Mouse (Mus musculus): ENCODE data around the gene B3gat1.

Gene B3gat1

DNA sequence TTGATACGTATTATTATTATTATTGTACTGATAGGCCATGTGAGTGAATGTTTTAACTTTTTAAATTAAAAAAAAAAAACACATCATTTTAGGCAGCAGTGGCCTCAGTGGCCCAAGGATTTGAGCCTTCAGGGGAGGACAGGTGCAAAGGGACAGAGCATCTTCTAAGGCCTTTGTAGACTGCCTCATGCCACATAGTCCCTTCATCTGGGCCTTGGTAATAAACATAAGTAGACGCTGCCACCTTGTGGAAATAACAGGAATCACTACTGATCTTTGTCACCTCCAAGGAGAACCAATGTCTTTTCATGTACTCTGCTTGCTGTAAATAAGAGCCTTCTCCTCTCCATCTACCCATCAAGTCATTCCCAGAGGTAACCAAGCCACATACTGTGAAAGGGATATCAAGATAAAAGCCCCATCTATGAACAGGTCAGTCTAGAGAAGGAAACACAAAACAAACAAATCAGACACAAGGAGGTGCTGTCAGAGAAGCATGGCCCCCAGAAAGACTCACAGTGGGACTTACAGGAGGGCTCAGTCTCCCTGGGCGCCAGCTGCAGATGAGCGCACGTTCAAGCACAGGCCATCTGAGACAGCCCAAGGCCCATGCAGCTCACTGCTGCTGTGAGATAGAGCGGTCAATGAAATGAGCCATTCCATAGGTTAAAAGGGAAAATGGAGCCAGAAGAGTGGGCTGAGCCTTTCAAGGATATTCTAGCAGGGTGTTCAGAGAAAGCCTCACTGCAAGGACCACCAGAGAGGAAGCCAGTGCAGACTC is 42.8 kb downstream of the B3gat1 start:
- DNase-seq: peak in 1 of 2 experiments; percentile 66

DNA sequence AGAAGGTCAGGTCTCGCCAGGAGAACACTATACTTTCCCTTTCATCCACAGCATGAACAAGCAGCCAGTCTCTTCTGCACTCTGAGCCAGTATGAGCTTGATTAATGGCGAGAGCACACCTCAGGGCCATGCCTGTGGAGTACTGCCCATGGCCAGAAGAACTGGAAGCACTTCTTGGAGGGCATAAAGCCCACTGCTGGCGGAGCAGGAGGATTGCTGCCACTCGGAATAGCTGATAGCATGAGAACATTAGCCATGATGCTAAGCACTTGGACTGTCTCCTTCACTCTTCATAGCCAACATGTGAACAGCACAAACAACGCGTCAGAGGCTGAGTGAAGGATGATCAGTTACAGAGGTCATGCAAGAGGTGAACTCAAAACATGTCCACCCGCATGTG is 44.9 kb downstream of the B3gat1 start:
- peak in 1 of 2 experiments; percentile 45 for DNase-seq

DNA sequence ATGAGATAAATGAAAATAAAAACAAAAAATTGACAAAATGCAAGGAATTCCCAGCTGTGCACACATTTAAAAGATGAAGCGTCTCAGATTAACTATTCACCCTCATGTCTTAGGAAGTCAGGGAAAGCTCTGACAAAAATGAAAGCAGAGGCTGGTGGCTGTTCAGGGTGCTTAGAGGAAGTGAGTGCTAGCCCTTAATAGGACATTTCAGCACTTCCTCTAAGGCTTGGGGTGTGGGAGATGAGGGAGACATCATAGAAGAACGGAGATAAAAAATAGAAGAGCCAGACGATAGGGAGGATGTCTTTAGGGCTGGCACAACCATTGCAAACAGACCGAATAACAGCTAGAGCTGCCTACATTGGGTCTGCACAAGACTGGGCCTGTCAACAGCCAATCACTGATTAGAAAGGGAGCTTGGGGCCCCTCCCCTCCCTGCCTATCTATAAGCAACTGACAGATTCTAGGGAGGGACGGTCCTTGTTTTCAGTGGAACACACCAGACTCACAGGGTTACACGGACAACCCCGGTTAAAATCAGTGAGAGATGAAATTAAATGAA is 50.0 kb downstream of the B3gat1 start:
- DNase-seq: no peak

DNA sequence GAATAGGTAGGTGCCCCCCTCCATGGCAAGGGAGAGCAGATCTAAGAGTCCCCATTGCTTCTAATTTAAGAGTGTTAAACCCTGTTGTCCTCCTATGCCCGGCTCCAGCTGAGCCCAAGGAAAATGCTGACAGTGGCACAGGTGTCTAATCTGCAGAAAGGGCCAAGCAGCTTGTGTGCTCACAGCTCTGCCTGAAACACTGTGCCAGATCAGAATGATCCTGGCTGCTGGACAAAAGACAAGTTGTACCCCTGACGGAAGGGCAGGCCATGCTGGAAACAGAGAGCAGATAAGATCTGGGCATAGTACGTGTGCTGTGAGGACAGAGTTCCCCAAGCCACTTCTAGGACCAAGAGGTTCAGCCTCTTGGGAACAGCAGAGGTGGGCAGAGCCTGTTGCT is 59.3 kb downstream of the B3gat1 start:
- peak in 1 of 2 experiments; percentile 52 for DNase-seq

DNA sequence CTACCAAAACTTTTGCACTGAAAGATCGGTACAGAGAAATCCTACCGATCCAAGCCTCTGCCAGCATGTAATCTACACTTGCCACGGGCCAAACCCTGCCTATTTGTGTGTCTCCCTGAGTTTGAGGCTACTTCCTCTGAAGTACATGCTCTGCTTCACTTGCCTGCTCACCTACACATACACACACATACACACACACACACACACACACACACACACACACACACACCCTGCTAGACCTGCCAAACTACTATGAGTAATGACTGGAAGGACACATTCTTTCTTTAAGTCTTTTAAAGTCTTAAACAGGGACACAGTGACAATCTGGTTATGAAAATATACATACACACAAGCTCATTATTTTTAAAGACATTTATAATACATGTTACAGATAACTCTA is 64.7 kb downstream of the B3gat1 start:
- DNase-seq: peak in 1 of 2 experiments; percentile 20

DNA sequence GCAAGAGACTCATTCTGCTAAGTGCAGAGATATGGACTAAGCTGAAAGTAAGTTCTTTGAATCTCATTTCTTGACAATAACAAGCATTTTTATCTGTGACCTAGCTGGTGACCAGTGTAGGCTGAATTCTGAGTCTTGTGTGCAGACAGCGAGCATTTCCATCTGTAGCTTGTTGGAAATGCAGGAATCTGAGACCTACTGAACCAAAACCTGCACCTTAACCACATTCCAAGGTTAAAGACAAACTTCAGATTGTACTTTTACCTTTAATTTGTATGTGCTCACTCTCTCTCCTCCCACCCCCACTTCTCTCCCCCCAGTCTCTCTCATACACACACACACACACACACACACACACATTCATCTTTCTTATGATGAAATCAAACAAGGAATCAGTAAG is 65.2 kb downstream of the B3gat1 start:
- DNase-seq: peak; percentile 32 to 58

DNA sequence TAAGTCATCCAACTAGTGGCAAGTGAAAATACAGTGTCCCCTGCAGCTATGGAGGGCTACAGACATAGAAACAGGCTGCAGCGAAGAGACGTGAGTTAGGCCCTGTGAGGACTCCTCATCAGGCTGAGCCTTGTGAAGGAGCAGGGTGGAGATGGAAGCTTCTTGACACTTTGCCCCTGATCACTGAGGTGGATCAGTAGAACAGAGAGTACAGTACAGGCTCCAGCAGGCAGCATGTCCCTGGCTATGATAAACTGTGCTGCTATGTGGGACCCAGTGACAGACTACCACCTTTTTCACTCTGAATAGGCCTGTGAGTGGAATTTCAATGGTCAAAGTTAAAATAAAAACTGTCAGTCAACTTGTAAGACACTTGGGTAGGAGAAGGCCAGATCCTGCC is 66.8 kb downstream of the B3gat1 start:
- peak; percentile 63 to 88 for DNase-seq

DNA sequence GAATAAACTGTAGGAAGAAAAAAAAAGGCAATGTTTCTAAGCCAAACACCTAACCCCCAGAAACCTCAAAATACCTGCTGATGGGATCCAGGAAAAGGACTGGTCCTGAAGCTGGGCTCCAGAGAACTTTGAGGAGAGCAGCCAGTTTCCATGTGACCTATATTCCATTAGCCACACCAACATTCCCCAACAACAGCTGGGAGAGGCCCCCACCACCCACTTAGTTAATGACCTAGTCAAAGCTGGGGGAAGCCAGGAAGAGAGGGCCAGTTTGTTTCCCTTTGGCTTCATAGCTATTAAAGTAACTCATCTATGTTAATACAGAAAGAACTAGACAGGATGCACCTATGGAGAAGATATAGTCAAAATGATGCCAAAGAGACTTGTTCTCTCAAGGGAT is 70.8 kb downstream of the B3gat1 start:
- DNase-seq: no peak

DNA sequence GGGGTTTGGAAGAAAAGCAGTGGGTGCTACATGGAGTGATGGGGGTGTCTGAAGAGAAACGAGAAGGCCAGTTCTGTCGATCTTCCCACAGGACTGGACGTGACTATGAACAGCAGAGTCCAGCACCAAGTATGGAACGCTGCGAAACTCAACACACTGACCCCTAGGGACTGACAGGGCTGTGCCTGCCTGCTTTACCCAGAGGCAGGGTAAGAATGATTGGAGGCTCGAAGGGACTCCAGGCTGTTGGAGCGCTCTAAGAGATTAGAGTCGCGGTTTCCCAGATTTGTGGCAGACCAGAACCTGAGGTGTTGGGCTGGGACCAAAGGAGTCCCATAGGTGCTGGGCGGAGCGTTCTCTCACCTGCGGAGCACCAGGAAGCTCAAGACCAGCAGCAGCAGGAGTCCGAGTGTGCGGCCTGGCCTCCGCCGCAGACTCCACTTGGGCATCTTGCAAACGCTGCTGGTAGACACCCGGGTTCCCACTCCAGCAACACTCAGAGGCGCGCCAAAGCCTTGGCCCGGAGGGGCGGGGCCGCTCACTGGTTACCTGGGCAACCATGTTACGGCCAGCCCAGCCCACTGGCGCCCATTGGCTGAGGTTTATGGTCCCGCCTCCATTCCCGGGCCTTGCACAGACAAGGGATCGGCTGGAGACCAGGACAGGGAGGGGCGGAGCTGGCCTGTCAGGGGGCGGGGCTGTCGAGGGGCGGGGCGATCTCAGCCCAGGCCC is 72.6 kb downstream of the B3gat1 start, which contains the start of gene Glb1l2:
Glb1l2 (minus strand) TSS at position 534 of the 732 bp plus-strand sequence.
- peak; percentile 97 to 99 for DNase-seq

DNA sequence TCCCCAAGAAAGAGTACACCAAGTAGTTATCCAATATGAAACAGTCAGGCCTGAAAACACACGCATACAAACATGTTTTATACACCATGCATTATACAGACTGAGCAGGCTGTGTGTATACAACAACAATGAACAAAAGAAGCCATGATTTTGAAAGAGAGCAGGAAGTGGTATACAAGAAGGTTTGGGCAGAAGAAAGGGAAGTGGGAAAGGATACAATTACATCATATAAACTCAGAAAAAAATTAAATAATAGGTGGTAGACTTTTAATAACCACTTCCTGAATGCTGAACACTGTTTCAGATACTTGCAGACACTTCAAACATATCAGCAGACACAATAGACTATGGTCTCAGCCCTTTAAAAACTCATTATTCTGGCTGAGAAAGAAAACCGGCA is 75.2 kb downstream of the B3gat1 start:
- no peak for DNase-seq
